Mouse (Mus musculus) kidney, adult 8-10 months (tissue): ENCODE data around the gene Ankar.

Experiments
- DNase-seq, 2 experiments: peaks; one replicate each; pipeline ENCODE4 v3.0.0; 2022

Gene Ankar

GRCm38 (mm10) chr1:72700479-72700878 is at the start of gene Ankar:
Gene Ankar, minus strand, starts transcription at chr1:72700579.
- no peak for DNase-seq

GRCm38 (mm10) chr1:72746382-72746781 is 46.0 kb upstream of the Ankar start:
- DNase-seq = peak in 1 of 2 experiments; percentile 6

DNA sequence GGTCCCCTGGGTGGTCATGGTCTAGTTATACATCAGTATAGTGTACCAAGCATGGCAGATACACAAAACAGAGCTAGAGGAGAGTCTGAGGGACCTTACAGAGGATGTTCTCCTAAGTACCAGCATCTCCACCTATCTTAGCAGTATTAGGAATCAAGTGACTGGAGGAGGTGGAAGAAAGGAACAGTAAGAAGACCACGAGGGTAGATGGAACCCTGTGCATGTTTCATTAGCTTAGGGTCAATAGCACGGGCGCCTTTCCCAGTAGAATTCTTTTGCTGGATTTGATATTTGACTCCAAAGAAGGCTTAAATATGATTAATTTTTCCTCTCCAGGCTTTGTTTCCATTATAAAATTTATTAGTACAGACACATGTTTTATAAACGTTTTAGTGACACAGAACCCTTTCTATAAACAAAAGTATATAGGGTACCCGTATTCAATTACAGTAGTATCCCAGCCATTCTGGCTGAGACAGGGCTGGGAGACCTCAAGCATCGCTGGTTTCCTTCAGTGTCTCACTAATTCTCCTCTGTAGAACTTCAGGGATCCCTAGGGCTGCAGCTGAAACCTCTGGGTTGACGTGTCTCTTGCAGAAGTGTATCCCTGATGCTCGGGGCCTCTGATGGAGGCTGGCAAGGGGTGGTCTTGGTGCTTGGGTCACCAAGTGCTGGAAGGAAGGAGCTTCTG is 44.6 kb upstream of the Ankar start:
- no peak for DNase-seq

GRCm38 (mm10) chr1:72741406-72741805 is 41.0 kb upstream of the Ankar start:
- no peak for DNase-seq

DNA sequence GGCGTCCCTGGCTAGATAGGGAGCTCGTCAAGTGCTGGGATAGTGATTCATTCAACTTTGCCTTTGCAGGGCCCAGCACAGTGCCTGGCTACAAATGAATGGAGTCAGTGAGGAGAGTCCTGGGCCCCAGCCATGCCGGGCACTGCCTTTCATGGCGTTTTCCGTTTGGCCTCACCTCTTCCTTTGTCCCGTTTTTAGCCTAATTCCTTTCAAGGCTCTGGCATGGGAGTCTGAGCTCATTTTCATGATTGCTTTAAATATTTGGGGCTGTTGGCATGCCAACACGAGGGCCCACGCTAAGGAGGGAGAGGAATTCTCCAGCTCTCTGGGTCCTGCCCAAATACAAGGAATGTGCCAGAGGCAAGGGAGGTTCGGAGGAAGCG is 39.3 kb upstream of the Ankar start:
- DNase-seq = no peak

- DNase-seq = peak; percentile 69 to 72
These were observed 38.7 kb upstream of the Ankar start for GRCm38 (mm10) chr1:72738946-72739680.

- DNase-seq = no peak
These were observed 36.2 kb upstream of the Ankar start for GRCm38 (mm10) chr1:72736397-72737125.

- no peak for DNase-seq
These were observed 32.9 kb upstream of the Ankar start for GRCm38 (mm10) chr1:72733191-72733691.

- no peak for DNase-seq
These were observed 29.7 kb upstream of the Ankar start for GRCm38 (mm10) chr1:72730126-72730525.

DNA sequence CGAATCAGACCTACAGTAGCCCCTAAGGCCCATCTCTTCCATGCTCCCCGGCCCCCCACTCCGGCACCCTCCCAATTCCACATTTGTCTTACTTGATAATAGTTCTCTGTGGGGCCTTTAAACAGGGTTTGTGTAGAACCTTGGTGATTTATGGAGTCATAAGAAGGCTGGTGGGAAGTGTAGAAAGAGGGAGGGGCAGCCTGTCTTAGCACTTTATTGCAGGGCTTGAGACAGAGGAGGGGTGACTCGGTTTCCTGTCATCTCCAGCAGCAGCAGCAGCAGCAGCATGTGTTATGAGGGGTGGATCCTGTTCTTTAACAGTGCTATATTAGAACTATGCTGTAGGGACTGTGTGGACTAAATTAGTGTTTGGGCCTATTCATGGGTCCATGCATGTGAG is 28.4 kb upstream of the Ankar start:
- no peak for DNase-seq

DNA sequence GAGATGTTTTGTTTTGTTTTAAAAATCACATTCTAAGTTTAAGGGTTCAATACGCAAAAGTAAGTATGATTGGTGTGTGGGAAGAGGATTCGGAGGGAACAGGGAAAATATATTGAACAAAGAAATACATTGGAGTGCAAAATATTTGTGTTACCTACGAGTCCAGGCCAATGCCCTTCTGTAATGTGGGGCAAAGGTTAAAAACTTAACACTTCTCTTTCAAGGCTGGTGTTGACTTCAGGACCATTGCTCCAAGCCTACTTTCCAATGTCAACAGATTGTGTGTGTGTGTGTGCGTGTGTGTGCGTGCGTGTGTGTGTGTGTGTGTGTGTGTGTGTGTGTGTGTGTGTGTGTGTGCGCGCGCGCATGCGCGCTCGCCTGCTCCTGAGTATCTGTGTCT is 25.6 kb upstream of the Ankar start:
- DNase-seq = no peak

- no peak for DNase-seq
These were observed 24.0 kb upstream of the Ankar start for GRCm38 (mm10) chr1:72724354-72724753.

GRCm38 (mm10) chr1:72722646-72723045 is 22.3 kb upstream of the Ankar start:
- DNase-seq = no peak

DNA sequence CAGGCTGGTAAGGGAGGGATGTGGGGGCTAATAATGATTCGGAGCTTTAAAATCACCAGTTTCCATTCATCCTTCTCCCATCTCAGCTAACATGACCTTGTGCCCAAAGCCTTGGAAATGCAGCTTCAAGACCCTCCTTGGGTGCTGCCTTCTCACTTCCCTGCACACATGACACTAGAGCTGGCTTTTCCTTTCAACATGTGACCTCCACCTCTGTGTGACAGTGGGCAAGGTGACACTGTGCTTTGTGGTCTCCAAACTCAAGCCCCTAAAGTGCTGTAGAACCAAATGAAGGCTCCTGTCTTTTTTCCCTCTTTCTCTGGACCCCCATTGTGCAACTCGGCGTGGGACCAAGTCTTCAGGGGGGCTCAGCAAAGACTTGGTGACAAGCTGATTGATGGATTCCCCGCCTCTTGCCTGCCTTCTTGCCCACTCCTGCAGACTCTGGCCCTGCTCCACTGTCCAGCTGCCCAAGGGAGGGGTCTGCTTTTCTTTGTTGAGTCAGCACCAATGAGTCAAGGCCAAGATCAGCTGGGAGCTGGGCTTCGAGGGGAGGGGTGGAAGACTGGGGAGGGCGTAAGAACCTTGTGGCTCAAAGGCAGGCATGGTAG is 19.8 kb upstream of the Ankar start:
- no peak for DNase-seq

- DNase-seq = peak; percentile 61 to 68
These were observed 18.5 kb upstream of the Ankar start for GRCm38 (mm10) chr1:72718846-72719245.

DNA sequence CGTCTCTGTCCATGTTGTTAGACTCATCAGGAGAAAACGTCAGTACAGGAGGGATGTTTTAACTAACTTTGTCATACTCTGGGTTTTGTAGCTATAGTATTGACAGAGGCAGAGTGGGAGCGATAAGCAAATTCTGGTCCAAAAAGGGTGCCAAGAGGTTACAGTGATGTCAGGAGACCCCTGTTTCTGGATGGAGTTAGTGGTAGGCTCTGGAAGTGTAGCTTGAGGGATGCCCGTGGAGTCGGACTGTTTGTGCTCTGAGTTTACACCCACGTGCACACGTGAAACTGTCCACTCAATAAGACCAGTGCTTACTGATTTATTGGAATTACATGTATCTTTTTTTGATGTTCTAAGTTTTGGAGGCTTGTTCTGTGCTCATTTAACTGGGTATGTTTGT is 17.2 kb upstream of the Ankar start:
- no peak for DNase-seq

GRCm38 (mm10) chr1:72716926-72717325 is 16.5 kb upstream of the Ankar start:
- DNase-seq = peak; percentile 48 to 74

DNA sequence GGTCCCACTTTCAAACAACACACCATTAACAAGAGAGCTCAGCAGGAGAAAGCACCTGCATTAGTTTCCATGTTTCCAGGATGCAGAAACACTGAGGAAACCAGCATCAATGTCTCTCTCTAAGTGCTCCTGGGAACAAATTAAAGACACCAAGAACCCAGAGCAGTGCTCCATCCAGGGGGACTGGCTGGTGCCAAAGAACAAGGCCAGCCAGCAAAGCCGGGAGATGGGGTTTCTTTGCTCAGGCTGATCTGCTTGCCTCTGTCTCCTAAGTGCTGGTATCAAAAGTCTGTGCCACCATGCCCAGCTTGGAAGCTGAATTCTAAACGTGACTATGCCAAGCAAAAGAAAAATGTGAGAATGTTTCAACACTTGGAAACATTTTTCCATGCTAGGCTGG is 16.0 kb upstream of the Ankar start:
- no peak for DNase-seq

GRCm38 (mm10) chr1:72715593-72716361 is 15.4 kb upstream of the Ankar start:
- DNase-seq = no peak

DNA sequence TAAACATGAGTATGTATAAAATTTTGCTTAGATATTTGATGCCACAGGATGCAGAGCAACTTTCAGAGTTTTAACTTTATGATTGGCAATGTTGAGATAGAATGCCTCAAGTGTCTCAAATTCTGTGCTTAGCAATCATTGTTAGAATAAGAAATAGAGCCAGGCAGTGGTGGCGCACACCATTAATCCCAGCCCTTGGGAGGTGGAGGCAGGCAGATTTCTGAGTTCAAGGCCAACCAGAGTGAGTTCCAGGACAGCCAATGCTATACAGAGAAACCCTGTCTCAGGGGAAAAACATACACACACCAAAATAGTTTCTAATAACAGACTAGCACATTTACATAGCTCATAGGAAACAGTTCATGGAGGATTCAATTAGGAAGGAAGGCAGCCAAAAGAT is 14.7 kb upstream of the Ankar start:
- DNase-seq = no peak

DNA sequence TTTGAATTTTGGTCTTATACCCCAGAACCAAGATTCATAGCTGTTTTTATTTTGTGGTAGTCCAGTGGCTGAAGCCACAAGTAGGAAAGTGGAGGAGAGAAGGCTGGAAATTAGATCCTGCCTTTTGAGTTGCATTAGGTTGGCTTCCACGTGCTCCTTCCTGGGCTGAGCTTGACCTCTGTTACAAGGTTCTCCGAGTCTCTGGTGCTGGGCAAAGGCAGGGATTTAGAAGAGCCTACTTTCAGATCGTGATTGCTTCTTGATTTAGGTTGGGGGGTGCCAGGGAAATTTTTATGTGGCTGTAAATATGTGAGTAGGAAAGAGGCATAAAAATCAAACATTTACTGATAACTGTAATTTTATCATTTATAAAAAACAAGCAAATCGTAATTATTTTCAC is 14.2 kb upstream of the Ankar start:
- DNase-seq = no peak

- DNase-seq = peak in 1 of 2 experiments; percentile 12
These were observed 11.3 kb upstream of the Ankar start for GRCm38 (mm10) chr1:72711684-72712083.
